17 mouse cellular contexts compared by ENCODE assay signal in genomic region chr16:44237836-44238235, GRCm38 (mm10).
DNase-seq lines count a peak whose midpoint lies in the region; ATAC-seq and TF ChIP-seq lines count a peak whose summit lies in the region.
"Had no signal": no experiment of that assay in that cellular context is flagged by ENCODE, and none has a peak within 500 bp of the region (broad histone marks: within the 10 kb centered on the region; RNA-seq: fewer than 3 reads in every experiment).

No protein-coding gene starts in this region.

- H3K4me1 ChIP-seq in cortical plate, adult 2 months (ENCODE audit: control insufficient read depth, insufficient read depth, low read length), result peaks cover 7% of the 10 kb centered on the region; the same call in 1 of the 2 replicates
- H3K4me1 ChIP-seq in thymus, adult 2 months (replicated peaks; ENCODE audit: control insufficient read depth, insufficient read depth, low read length), result no peaks in the 10 kb centered on the region
- H3K4me1 ChIP-seq: forebrain, embryonic 13.5 days; liver, embryonic 13.5 days; stomach, embryonic 15.5 days had no signal

- ATAC-seq in frontal cortex, adult (ENCODE audit: low TSS enrichment), result peak; percentile 80
- ATAC-seq: lung, postnatal 0 days had no signal

- no peak for DNase-seq in frontal cortex, postnatal 25 days (ENCODE audit: low spot score in 2 of 2)
- peak; percentile 21 to 72 for DNase-seq in left cerebral cortex, postnatal 25 days (ENCODE audit: low spot score in 2 of 2)
- no peak for DNase-seq in left cerebral cortex, postnatal 10 days (ENCODE audit: extremely low spot score in 1 of 2, low spot score in 2 of 2)
- peak; percentile 76 for DNase-seq in cerebellum, adult 11-12 months
- no peak for DNase-seq in lung, postnatal 14 days
- DNase-seq in thymus, adult 2 months, result no peak
- DNase-seq: adrenal gland, postnatal 10 days; gastrocnemius, postnatal 10 days; liver, embryonic 13.5 days; thymus, postnatal 4 days had no signal

- no peak for TF ChIP-seq CTCF in cortical plate, adult 2 months (IDR thresholded peaks at IDR 0.05; ENCODE audit: extremely low read depth, insufficient read depth, low read length)
- TF ChIP-seq CTCF in thymus, adult 2 months (IDR thresholded peaks at IDR 0.05; ENCODE audit: borderline replicate concordance, control insufficient read depth, extremely low read depth, insufficient read depth, low read length, poor library complexity), result no peak

- no peak for TF ChIP-seq POLR2A in cortical plate, adult 2 months (IDR thresholded peaks at IDR 0.05; ENCODE audit: extremely low read depth, insufficient read depth, low read length)
- no peak for TF ChIP-seq POLR2A in thymus, adult 2 months (IDR thresholded peaks at IDR 0.05; ENCODE audit: control insufficient read depth, extremely low read depth, insufficient read depth, low read length, poor library complexity)

- H3K4me3 ChIP-seq in cortical plate, adult 2 months (ENCODE audit: insufficient read depth, low read length), result no peak overlapping the region
- no peak overlapping the region for H3K4me3 ChIP-seq in thymus, adult 2 months (ENCODE audit: control insufficient read depth, insufficient read depth, low read length)
- H3K4me3 ChIP-seq: embryonic facial prominence, embryonic 13.5 days; forebrain, embryonic 13.5 days; liver, embryonic 13.5 days; stomach, embryonic 15.5 days had no signal

- intact Hi-C loops in left cerebral cortex, postnatal 25 days (cut with DNase I), result no loop called here
- intact Hi-C loops in left cerebral cortex, postnatal 10 days (cut with DNase I), result no loop called here

- WGBS in thymus, adult 2 months, result 94% methylated on average over 3 of the region's 3 CpGs

- no peaks in the 10 kb centered on the region for H3K36me3 ChIP-seq in thymus, adult 2 months (ENCODE audit: control insufficient read depth, insufficient read depth, low read length)
- H3K36me3 ChIP-seq: embryonic facial prominence, embryonic 13.5 days; liver, embryonic 13.5 days; stomach, embryonic 15.5 days had no signal

- 0 out of 2 replicates have a peak overlapping the region, but pooled peaks have one; percentile 13 for H3K27ac ChIP-seq in cortical plate, adult 2 months (ENCODE audit: insufficient read depth, low read length)
- H3K27ac ChIP-seq in thymus, adult 2 months (ENCODE audit: control insufficient read depth, insufficient read depth, low read length), result no peak overlapping the region
- H3K27ac ChIP-seq: embryonic facial prominence, embryonic 13.5 days; forebrain, embryonic 13.5 days; kidney, postnatal 0 days; liver, embryonic 13.5 days; stomach, embryonic 15.5 days had no signal

- no peaks in the 10 kb centered on the region for H3K27me3 ChIP-seq in thymus, adult 2 months (ENCODE audit: control insufficient read depth, insufficient read depth, low read length)
- H3K27me3 ChIP-seq: embryonic facial prominence, embryonic 13.5 days; forebrain, embryonic 13.5 days; liver, embryonic 13.5 days; stomach, embryonic 15.5 days had no signal

Comparison
In these comparisons a context has a peak if more than half of its experiments do, and no peak if none do; other contexts are left out.
1. DNase-seq: peak in left cerebral cortex, postnatal 25 days (2 of 2) and cerebellum, adult 11-12 months (single experiment); none in frontal cortex, postnatal 25 days (0 of 2), left cerebral cortex, postnatal 10 days (0 of 2), lung, postnatal 14 days (single experiment) and thymus, adult 2 months (single experiment).